Mouse (Mus musculus) forebrain, embryonic 12.5 days (tissue): ENCODE data around the gene Rtn2. TPM values are rescaled to one million over a fixed set of nuclear protein-coding genes. Genes with fewer than 3 reads are reported as not detected.

Experiments used
- ATAC-seq: fragments of 200-750 bp; cut with Nextera tagmentation; 2 replicates; pipeline ENCODE4 v1.8.0; 2017; ENCODE audit warnings: moderate TSS enrichment; ENCODE audit not compliant: low FRiP score
- H3K27ac ChIP-seq: fragments of 300-500 bp; sonication (generic); 2 replicates; pipeline ENCODE4 v1.5.1; 2016; ENCODE audit warnings: mild to moderate bottlenecking
- H3K27me3 ChIP-seq: fragments of 300-500 bp; sonication (generic); 2 replicates; pipeline ENCODE4 v1.6.1; 2016; ENCODE audit warnings: mild to moderate bottlenecking
- H3K36me3 ChIP-seq: fragments of 300-500 bp; sonication (generic); replicated peaks from 2 replicates; pipeline ENCODE4 v1.6.1; 2016; ENCODE audit warnings: mild to moderate bottlenecking
- H3K4me1 ChIP-seq: fragments of 300-500 bp; sonication (generic); 2 replicates; pipeline ENCODE4 v1.6.1; 2016
- H3K4me2 ChIP-seq: fragments of 300-500 bp; sonication (generic); 2 replicates; pipeline ENCODE4 v1.6.1; 2016; ENCODE audit warnings: mild to moderate bottlenecking, moderate library complexity
- H3K4me3 ChIP-seq: fragments of 300-500 bp; sonication (generic); replicated peaks from 2 replicates; pipeline ENCODE4 v1.5.1; 2016; ENCODE audit warnings: mild to moderate bottlenecking
- H3K9ac ChIP-seq: fragments of 300-500 bp; sonication (generic); 2 replicates; pipeline ENCODE4 v1.6.1; 2016; ENCODE audit warnings: mild to moderate bottlenecking
- H3K9me3 ChIP-seq: fragments of 300-500 bp; sonication (generic); 2 replicates; pipeline ENCODE4 v1.6.1; 2016
- WGBS: fragments of 180-500 bp; shearing (Covaris S2); methylation state at CpG from one replicate; pipeline ENCODE4 v1.1.7; 2016; 5-methylcytosine and 5-hydroxymethylcytosine counted together
- polyA plus RNA-seq: library from polyadenylated mRNA; unstranded; fragments of >200 nt; fragmentation: Nextera tagmentation; extraction: Ambion mirVana; gene quantifications from 2 replicates; pipeline ENCODE4 v1.2.1, GENCODE M21; 2016

Rtn2 gene
- polyA plus RNA-seq, 1 experiment from 2014 or later, result 70.3 TPM

- ATAC-seq, result no peak
- H3K9ac ChIP-seq, result no peak overlapping the region
- 1% methylated on average over 11 of the region's 11 CpGs for WGBS
- H3K27ac ChIP-seq, result no peak overlapping the region
- no peak overlapping the region for H3K4me3 ChIP-seq
- peaks cover 32% of the 10 kb centered on the region for H3K4me1 ChIP-seq
- H3K4me2 ChIP-seq, result peak overlapping the region; percentile 9; the same call in 1 of the 2 replicates
- no peaks in the 10 kb centered on the region for H3K9me3 ChIP-seq
- H3K27me3 ChIP-seq, result peaks cover 20% of the 10 kb centered on the region
- peaks cover 4% of the 10 kb centered on the region for H3K36me3 ChIP-seq
Measured at GRCm38 (mm10) chr7:19343210-19343808, 60.9 kb downstream of the Rtn2 start.

- no peaks in the 10 kb centered on the region for H3K9me3 ChIP-seq
- peak within 1 kb of the TSS; percentile 83 for H3K27ac ChIP-seq
- peaks cover 14% of the 10 kb centered on the region for H3K36me3 ChIP-seq
- peak within 1 kb of the TSS; percentile 72 for H3K4me2 ChIP-seq
- H3K27me3 ChIP-seq, result peaks cover 20% of the 10 kb centered on the region
- WGBS, result 29% methylated on average over 12 of the region's 12 CpGs
- peak within 1 kb of the TSS; percentile 63 for H3K4me3 ChIP-seq
- H3K9ac ChIP-seq, result peak within 1 kb of the TSS; percentile 71
- peak; percentile 0; the same call in 1 of the 2 replicates for ATAC-seq
- H3K4me1 ChIP-seq, result peaks cover 32% of the 10 kb centered on the region
Measured at GRCm38 (mm10) chr7:19344237-19344847, 61.9 kb downstream of the Rtn2 start, which contains the start of gene Ercc1. Ercc1 (plus strand) TSS chr7:19344778.

GRCm38 (mm10) chr7:19344938-19345471, 62.6 kb downstream of the Rtn2 start:
- H3K4me3 ChIP-seq, result peak overlapping the region; percentile 63
- H3K36me3 ChIP-seq, result peaks cover 19% of the 10 kb centered on the region
- H3K4me1 ChIP-seq, result peaks cover 32% of the 10 kb centered on the region
- peak; percentile 95 for ATAC-seq
- H3K9ac ChIP-seq, result peak overlapping the region; percentile 71
- H3K27ac ChIP-seq, result peak overlapping the region; percentile 83
- H3K27me3 ChIP-seq, result peaks cover 20% of the 10 kb centered on the region
- under 1% methylated on average over 31 of the region's 31 CpGs for WGBS
- H3K9me3 ChIP-seq, result no peaks in the 10 kb centered on the region
- peak overlapping the region; percentile 72 for H3K4me2 ChIP-seq

Other genes with a start within 250 kb of the Rtn2 start
- gene Rsph6a, start 227.9 kb upstream of the Rtn2 start, polyA plus RNA-seq, result not detected in 2 replicates
- gene Dmwd, start 206.4 kb upstream of the Rtn2 start, polyA plus RNA-seq, result 18.2 and 19.0 TPM in 2 replicates
- 10.6 and 12.3 TPM in 2 replicates for gene Dmpk, start 198.8 kb upstream of the Rtn2 start, polyA plus RNA-seq
- 5.8 and 7.3 TPM in 2 replicates for gene Six5, start 188.0 kb upstream of the Rtn2 start, polyA plus RNA-seq
- gene Gm4969, start 164.3 kb upstream of the Rtn2 start, polyA plus RNA-seq, result 1.1 and 1.8 TPM in 2 replicates
- gene Fbxo46, start 162.8 kb upstream of the Rtn2 start, polyA plus RNA-seq, result 18.4 and 23.1 TPM in 2 replicates
- 14.4 and 14.7 TPM in 2 replicates for gene Qpctl, start 133.3 kb upstream of the Rtn2 start, polyA plus RNA-seq
- gene Snrpd2, start 132.9 kb upstream of the Rtn2 start, polyA plus RNA-seq, result 148 and 153 TPM in 2 replicates
- 1.1 and 1.3 TPM in 2 replicates for gene Gipr, start 116.5 kb upstream of the Rtn2 start, polyA plus RNA-seq
- gene Eml2, start 106.2 kb upstream of the Rtn2 start, polyA plus RNA-seq, result 5.8 and 6.5 TPM in 2 replicates
- 1.6 and 1.7 TPM in 2 replicates for gene Gpr4, start 70.1 kb upstream of the Rtn2 start, polyA plus RNA-seq
- gene Opa3, start 54.3 kb upstream of the Rtn2 start, polyA plus RNA-seq, result 45.5 and 48.3 TPM in 2 replicates
- 42.4 and 43.0 TPM in 2 replicates for gene Vasp, start 10.8 kb upstream of the Rtn2 start, polyA plus RNA-seq
- gene Ppm1n, start 2.6 kb upstream of the Rtn2 start, polyA plus RNA-seq, result 0.19 TPM in 1 of 2 replicates, not detected in the other
- 0.24 TPM in 1 of 2 replicates, not detected in the other for gene Fosb, start 27.4 kb downstream of the Rtn2 start, polyA plus RNA-seq
- 89.7 and 100 TPM in 2 replicates for gene Ercc1, start 62.2 kb downstream of the Rtn2 start, polyA plus RNA-seq
- gene Cd3eap, start 76.9 kb downstream of the Rtn2 start, polyA plus RNA-seq, result 24.7 and 24.8 TPM in 2 replicates
- 4.8 and 5.3 TPM in 2 replicates for gene Ppp1r13l, start 77.1 kb downstream of the Rtn2 start, polyA plus RNA-seq
- 23.3 and 23.7 TPM in 2 replicates for gene Ercc2, start 99.4 kb downstream of the Rtn2 start, polyA plus RNA-seq
- 2.8 and 5.4 TPM in 2 replicates for gene Klc3, start 121.5 kb downstream of the Rtn2 start, polyA plus RNA-seq
- gene Ckm, start 122.2 kb downstream of the Rtn2 start, polyA plus RNA-seq, result not detected in 2 replicates
- gene Mark4, start 176.2 kb downstream of the Rtn2 start, polyA plus RNA-seq, result 14.0 and 14.3 TPM in 2 replicates
- 0.51 and 0.69 TPM in 2 replicates for gene Exoc3l2, start 180.7 kb downstream of the Rtn2 start, polyA plus RNA-seq
- 3.5 and 3.9 TPM in 2 replicates for gene Bloc1s3, start 225.7 kb downstream of the Rtn2 start, polyA plus RNA-seq
- gene Trappc6a, start 225.8 kb downstream of the Rtn2 start, polyA plus RNA-seq, result 43.6 and 47.5 TPM in 2 replicates
- 0.17 TPM in 1 of 2 replicates, not detected in the other for gene Nkpd1, start 235.2 kb downstream of the Rtn2 start, polyA plus RNA-seq